Mouse (Mus musculus): ENCODE data around the gene Gm11084.
"Not testable (repeated sequence)": the region's sequence is repeated elsewhere in the genome, so short reads cannot be mapped to it uniquely, and the experiment has no call there.

The Gm11084 gene

DNA sequence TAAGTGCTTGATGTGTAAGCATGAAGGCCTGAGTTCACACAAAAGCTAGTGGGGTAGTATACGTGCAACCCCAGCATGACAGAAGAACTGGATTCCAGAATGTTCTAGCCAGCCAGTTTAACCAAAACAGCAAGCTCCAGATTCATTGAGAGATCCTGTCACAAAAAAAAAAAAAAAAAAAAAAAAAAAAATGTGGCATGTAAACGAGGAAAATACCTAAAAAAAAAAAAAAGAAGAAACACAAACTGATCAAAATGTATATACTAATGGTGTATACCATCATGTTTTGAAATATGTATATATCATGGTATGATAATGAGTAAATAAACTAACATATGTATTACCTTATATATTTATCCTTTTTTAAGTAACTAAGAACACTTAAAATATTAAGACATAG, 7.6 kb upstream of the Gm11084 start:
- DNase-seq (ENCODE audit: low read depth): no peak

DNA sequence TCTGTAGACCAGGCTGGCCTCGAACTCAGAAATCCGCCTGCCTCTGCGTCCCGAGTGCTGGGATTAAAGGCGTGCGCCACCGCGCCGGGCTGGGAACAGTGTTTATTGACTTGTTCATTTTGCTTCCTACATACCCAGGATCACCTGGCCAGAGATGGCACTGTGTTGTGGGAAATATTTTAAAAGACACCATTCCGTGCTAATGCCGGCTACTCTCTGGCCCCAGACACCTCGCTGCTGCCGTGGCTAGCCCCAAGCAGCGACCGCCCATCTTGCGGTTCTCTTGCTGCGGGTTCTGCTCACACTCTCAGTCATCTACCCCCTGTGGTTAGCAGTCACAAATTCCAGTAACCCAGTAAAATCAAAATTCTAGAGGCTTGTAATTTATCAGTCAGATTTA, 6.0 kb upstream of the Gm11084 start:
- no peak for DNase-seq (ENCODE audit: low read depth)

DNA sequence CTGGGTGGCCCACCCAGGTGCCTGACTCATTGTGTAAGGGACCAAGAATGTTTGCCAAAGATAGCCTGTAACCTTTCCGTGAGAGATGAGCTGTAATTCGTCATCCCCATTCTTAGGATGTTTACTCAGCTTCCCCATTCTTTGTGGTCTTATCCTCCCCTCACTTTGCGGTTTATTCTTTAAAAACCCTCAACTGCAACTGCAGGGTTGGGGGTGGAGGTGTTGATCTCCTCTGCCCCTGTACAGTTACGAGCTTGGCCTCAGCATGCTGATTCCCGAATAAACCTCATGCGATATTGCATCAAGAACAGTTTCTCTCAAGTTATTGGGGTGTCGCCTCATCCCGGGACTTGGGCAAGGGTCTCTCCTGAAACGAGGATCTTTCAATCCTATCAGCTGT, 2.4 kb upstream of the Gm11084 start:
- not testable (repeated sequence) for DNase-seq (ENCODE audit: low read depth)

DNA sequence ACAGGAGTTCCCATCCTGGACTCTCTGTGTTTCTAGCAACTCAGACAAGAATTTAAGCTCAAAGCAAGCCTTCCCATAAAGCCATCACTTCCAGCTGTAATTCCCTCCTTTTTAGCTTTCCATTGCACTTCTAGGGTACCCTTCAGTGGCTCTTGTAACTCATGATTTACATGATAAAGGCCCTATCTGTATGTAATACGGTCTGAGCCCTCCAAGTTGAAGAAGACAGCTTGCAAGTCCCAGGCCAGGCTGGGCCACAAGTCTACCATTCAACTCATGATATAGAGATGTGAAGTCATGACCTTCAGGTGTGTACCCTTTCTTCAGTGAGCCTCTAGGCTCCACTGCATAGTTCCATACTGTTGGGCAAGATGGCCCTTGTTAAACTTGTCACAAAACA, 1.0 kb downstream of the Gm11084 start:
- DNase-seq (ENCODE audit: low read depth): no peak

DNA sequence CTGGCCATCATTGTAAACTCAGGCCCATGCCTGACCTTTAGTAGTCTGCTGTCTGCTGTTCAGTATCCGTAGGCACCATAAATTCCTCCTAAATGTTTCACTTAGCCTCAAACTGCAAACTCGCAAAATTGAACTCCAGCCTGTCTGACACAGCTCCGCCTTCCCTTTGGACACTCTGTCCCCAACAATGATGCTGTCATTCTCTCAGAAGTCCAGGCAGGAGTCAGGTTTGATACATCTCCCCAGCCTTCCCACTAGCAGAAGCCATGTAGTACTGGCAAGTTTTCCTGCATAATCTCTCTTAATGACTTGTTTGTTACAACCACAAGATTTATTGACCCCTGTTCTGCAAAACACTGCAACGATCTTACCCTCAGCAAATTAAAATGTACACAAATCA, 1.7 kb downstream of the Gm11084 start:
- no peak for DNase-seq (ENCODE audit: low read depth)

DNA sequence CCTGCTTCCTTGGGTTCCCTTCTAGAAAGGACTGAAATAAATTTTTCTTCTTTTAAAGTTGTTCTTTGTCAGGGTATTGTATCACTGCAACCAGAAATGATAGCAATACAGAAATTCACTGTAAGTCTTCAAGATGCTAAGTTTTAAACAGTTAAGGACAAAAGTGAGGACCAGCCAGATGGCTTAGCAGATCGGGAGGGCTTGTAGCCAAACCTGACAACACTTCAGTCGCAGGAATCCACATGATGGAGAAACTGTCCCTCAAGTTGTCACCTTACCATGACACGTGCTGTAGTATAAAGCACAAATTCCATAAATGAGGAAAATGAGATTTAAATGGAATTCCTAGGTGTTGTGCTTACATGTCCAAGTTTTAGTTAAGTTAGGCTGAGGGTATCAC, 3.3 kb downstream of the Gm11084 start:
- no peak for DNase-seq (ENCODE audit: low read depth)

DNA sequence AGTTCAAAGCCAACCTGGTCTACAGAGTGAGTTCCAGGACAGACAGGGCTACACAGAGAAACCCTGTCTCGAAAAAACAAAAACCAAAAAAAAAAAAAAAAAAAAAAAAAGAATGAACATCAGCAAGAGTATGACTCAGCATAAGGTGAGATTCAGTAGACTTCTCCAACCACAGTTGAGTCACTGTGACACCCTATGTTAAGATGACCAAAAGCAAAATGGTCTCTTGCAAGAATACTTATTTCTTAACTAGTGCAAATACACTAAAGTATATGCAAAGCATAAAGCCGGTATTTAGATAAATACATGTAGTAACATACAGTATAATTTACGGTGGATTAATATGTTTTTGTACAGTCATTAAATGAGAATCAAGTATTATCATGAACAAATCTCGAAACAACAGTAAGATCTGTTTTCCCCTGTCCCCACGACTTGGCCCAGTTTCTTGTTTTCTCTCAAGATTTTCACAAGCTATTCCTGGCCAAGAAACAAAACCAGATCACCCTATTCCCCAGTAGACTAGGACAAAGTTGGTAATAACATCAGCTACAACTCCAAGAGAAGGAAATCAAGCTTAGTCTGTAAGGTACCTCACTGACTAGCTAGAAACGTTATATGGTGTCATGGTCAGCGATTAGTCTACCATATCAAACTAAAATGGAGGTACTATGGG, 4.3 kb downstream of the Gm11084 start:
- no peak for DNase-seq (ENCODE audit: low read depth)

DNA sequence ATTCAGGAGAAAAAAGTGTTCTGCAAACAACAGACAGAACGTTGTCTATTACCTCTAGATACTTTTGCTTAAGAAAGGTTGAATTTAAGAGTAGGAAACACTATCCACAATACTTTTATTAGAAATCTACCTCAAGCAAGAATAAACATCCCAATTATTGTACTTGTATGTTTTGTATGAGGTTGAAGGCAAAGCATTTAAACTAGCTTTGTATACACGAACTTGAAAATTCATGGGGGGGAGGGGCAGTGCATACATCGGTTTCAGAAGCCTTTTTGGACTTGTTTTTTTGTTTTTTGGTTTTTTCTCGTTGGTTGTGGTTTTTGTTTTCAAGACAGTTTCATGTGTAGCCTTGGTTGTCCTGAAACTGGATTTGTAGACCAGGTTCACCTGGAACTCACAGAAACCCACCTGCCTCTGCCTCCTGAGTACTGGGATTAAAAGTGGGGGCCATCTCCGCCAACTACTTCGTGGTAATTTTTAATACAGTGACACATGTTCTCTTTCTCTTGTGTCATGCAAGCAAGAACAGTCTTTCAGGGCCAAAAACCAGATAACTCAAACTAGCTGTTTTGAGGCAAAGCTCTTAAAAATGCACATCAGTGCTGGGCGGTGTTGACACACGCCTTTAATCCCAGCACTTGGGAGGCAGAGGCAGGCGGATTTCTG, 4.9 kb downstream of the Gm11084 start:
- peak; percentile 47 for DNase-seq (ENCODE audit: low read depth)

DNA sequence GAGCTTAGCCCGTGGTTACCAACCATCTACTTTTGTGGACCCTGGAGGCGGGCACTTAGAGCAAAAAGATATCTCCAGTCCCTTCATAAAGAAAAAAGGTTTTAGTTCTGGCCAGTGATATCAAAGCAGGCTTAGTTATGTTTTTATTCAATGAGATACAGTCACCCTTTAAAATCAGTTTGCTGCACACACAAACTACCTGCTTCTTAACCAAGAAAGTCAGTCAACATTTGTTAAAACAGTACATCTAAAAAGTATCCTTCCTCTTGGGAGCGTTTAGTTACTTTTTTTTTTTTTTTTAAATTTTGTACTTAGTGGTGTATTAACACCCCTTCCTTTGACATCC, 5.5 kb downstream of the Gm11084 start:
- no peak for DNase-seq (ENCODE audit: low read depth)

DNA sequence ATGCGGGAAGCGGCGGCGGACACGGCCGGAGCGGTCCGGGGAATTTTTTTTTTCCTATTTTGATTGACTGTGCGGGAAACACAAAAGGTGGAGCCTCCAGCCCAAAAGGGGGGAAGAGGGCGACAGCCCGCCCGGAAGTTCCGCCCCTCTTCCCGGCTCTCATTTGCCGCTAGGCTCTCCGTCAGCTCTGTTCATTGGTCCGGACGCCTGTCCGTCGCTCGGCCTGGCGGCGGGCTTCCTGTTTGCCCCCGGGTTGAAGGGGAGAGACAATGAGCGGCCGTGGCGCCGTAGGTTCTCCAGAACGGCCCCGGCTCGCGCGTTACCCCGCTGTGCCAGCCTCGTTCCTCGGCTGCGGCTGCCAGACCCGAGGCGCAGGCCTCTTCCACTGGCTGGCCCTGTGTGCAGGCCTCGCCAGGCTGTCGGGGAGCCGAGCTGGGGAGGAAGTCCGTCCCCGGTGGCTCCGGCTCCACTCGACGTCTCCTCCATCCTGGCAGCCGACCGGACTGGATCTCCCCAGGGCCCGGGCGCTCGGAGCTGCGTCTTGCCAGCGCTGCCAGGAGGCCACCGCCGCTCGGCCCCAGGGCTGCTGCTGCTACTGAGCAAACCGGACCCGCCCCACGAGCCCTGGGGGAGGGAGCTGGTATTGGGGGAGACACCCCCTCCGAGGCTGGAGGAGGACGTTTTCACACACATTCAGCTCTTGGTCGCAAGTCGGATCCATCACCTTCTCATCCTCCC, 6.0 kb downstream of the Gm11084 start, which contains the start of gene Sp3:
Gene Sp3 (minus strand): TSS at position 110 of the 738 bp plus-strand sequence.
- peak; percentile 96 for DNase-seq (ENCODE audit: low read depth)

DNA sequence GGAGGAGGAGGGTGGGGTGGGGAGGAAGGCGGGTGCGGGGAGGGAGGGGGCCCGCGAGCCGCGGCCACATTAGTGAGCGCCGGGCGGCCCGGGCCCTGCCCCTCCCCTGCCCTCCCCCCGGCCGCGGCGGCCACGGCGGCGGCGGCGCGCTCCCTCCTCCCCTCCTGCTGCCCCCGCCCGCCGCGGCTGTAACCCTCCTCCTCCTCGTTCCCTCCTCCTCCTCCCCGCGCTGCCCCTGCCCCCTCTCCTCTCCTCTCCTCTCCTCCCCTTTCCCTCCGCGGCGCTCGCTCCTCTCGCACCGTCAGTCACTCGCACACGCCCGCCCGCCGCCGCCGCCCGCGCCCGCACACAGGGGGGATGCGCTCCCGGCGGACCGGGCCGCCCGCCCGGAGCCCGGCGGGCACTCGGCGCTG, 6.9 kb downstream of the Gm11084 start:
- DNase-seq (ENCODE audit: low read depth): peak; percentile 90

DNA sequence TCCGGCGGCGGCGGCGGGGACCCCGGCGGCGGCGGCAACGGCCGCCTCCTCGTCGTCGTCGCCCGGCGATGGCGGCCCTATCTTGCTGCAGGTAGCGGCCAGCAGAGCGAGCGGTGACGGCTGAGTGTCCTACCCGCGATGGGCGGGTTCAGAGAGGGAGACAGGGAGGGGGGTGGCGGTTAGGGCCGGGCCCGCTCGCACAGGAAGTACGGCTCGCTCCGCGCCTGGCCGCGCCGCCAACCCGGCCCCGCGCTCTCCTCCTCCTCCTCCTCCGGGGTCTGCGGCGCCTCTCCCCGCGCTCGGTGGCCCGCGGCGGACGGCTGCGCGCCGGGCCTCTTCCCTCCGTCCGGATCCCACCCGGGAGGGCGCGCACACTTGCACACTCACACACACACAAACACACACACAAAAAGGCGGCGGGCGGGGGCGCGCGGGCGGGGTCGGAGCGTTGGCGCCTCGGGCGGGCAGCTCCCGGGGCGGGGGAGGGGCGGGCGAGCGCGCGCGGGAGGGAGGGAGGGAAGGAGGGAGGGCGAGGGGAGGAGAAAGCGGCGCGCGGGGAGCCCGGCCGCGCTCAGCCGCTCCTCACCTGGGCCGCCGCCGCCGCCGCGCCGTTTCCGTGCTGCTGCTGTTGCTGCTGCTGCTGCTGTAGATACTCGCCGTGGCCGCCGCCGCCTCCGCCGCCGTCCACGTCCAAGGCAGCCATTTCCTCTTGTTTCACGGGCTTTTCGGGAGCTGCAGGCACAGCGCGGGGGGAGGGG, 7.4 kb downstream of the Gm11084 start:
- peak; percentile 93 for DNase-seq (ENCODE audit: low read depth)

DNA sequence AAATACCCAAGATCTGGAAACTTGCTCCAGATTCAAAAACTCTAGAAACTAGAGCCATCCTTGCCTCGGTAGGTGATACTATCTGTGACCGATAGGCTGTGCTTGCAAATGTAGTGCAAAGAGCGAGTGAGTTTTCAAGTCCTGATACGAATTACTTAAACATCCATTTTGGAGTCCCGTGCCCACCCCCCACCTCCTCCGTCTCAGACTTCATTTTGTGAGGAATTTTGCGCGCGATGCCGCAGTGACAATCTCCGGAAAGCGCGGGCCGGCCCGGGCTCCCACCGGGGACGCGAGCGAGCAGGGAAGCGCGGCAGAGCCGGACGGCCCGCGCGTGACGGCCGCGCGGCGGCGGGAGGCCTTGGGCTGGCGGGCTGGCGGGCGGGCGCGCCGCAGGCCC, 8.0 kb downstream of the Gm11084 start:
- peak; percentile 90 for DNase-seq (ENCODE audit: low read depth)

DNA sequence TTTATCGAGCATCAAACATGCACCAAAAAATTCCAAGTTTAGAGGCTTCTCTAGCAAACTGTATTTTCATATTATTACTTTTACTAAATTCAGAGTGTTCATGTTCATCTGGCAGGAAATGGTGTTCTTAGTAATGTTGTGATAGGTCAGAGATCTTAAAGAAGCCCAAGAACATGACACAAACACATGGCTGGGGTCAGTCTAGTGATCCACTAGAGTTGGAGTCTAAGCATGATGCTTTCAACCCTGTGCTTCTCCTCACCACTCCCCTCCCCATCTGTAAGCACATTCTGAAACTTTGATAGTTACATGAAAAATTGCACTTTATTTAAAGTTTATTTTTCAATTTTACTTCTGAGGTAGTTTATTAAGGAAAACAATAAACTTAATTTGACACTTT, 9.2 kb downstream of the Gm11084 start:
- DNase-seq (ENCODE audit: low read depth): no peak

DNA sequence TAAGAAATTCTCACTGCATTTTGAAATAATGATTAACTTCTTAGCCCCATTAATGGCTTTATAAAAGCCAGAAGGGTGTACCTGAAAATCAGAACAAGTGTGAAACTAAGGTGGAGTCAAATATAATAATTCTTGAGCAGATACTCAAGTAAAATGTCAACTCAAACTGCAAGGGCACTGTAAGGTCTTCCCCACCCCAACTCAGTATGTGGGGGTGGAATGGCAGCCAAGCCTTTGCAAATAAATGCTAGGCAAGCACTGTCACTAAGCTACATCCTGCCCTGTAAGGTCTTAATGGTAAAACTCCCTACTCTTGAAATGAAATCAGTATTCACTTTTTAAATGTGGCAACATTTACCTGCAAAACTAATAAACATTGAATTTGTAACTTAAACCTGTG, 10.5 kb downstream of the Gm11084 start:
- DNase-seq (ENCODE audit: low read depth): no peak

DNA sequence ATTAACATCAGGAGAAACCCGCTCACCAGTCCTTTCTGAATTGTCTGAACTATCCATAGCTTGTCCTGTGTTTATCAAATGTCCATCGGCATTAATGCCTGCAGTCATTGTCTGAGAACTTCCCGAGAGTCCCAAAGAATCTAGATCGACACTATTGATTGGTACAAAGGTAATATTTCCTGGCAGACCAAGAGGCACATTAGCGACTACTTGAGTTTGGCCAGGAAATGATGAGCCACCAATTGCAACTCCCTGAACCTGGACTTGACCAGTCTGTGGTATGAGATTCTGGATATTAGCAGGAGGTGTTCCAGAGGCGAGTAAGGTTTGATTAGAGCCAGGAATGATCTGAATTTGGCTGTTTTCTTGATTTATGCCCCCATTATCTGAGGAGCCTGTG, 15.7 kb downstream of the Gm11084 start:
- no peak for DNase-seq (ENCODE audit: low read depth)

DNA sequence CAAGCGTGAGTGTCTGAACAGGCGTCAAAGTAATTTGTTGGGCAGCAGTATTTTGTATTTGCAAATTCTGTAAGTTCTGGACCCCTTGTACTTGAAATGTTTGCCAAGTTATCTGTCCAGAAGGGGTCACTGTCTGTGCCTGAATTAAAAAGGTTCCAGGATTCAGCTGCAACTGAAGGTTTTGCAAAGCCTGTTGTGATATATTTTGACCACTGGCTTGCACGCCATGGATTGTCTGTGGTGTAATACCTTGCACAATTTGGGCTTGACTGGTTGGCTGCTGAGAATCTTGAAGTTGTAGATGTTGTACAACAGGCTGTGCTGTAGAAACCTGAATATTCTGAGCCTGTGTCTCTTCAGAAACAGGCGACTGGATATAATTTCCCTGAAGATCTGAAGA, 16.2 kb downstream of the Gm11084 start:
- DNase-seq (ENCODE audit: low read depth): peak; percentile 42

DNA sequence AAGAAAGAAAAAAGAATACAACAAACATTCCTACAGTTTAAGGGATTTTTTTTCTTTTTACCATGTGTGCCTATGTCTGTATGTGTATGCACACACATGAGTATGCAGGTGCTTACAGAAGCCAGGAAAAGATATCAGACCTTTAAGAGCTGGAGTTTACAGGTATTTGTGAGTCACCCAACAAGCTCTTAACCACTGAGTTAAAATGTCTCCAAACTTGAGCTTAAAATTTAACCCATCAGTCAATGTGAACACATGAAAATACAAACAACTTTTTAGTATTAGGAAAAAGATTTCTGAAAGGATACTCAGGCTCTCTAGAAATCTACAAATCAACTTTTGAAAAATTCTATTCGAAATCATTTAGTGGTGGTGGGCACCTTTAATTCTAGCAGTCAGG, 18.0 kb downstream of the Gm11084 start:
- DNase-seq (ENCODE audit: low read depth): no peak

DNA sequence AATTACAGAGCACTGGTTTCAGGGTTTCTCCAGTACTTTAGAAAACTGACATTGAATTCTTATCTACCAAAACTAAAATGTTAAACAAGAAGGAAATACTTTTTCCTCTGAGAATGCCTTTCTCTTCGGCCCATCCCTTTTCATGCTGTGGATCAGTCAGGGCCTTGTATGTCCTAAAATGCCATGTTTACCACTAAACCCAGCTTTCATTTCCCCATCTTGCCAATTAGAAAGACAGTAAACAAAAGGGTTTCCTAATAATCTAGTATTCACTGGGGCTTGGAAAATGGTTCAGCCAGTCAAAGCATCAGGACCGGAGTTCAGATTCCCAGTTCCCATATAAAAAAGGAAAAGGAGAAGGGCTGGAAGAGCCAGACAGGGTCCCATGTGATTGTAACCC, 21.1 kb downstream of the Gm11084 start:
- no peak for DNase-seq (ENCODE audit: low read depth)

DNA sequence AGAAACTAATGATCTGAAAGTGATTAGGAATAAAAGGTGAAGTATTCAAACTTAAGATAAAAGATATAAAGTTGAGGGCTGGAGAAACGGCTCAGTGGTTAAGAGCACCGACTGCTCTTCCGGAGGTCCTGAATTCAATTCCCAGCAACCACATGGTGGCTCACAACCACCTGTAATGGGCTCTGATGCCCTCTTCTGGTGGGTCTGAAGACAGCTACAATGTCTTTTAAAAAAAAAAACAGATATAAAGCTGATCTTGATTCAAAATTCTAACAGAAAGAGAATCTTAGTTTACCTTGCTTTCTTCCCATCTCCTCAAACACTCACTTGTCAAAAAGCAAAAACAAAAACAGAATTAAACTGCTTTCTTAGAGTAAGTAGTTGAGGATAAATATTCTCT, 30.1 kb downstream of the Gm11084 start:
- DNase-seq (ENCODE audit: low read depth): no peak

DNA sequence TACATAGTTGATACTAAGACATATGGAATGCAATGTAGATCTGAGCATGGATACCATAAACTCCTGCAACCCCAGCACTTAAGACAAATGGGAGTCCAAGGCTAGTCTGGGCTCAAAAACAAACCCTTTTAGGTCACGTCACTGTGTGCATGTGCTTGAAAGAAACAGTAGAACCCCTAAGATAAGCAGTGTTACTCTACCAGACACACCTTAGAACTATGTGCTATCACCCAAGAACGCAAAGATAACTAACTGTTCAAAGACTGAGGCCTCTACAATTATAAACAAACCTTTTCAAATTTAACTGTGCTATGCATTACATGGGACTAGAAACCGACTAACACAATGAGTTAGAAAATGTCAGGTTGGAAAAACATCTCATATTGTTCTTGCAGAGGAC, 33.5 kb downstream of the Gm11084 start:
- DNase-seq (ENCODE audit: low read depth): no peak

DNA sequence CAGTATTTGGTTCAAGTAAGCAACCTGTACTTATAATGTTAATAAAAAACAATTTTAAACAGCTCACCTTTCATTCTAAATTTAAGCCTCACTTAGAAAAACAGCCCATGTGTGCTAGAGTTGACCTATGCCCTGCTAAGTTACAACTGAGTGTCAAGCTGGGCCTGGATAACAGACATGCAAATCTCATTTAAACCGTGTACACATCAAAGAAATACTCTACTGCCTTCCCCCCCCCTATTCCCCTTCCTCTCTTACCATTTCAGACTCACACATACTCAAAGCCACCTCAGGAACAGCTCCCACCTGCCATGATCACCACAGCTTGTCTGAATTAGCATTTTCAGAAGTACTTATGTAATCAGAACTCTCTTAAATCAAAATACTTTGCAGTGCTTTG, 50.6 kb downstream of the Gm11084 start:
- no peak for DNase-seq (ENCODE audit: low read depth)

DNA sequence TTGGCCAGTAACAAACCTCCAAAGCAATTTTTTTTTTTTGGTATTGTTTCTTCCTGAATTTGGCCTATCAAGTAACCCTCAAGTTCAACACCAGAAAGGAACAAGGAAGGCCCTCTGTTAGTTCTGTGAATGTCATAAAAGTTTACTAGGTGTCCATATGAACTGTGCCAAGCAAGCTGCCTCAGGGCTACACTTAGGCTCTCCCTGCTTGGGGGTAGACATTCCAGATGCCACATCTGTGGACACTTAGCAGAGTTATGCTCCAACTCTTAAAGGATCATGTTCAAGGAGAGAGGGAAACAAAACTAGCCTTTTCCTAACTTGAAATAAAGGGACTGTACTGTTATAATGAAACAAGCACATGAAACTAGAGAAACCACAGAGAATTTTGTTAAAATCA, 54.3 kb downstream of the Gm11084 start:
- no peak for DNase-seq (ENCODE audit: low read depth)
